Mouse (Mus musculus) forebrain, embryonic 11.5 days (tissue): ENCODE results near the gene Nedd9. TPM values are rescaled to one million over a fixed set of nuclear protein-coding genes. Genes with fewer than 3 reads are reported as not detected.

ENCODE experiments used
- ATAC-seq: fragments of 200-750 bp; cut with Nextera tagmentation; replicated peaks from 2 replicates; pipeline ENCODE4 v1.8.0; 2017; ENCODE audit warnings: moderate TSS enrichment; ENCODE audit not compliant: low FRiP score
- DNase-seq: peaks from one replicate; pipeline ENCODE4 v3.0.0-alpha.2; 2017; ENCODE audit warnings: low spot score
- H3K27ac ChIP-seq: fragments of 300-500 bp; sonication (generic); 2 replicates; pipeline ENCODE4 v1.5.1; 2014; ENCODE audit warnings: low read depth, low read length
- H3K27me3 ChIP-seq: fragments of 300-500 bp; sonication (generic); 2 replicates; pipeline ENCODE4 v1.6.1; 2014; ENCODE audit warnings: mild to moderate bottlenecking, low read length, mixed read lengths; ENCODE audit not compliant: control insufficient read depth, insufficient read depth
- H3K36me3 ChIP-seq: fragments of 300-500 bp; sonication (generic); 2 replicates; pipeline ENCODE4 v1.6.1; 2014; ENCODE audit warnings: mild to moderate bottlenecking, low read length, moderate library complexity, mixed read lengths; ENCODE audit not compliant: control insufficient read depth, insufficient read depth
- H3K4me1 ChIP-seq: fragments of 300-500 bp; sonication (generic); replicated peaks from 2 replicates; pipeline ENCODE4 v1.6.1; 2014; ENCODE audit warnings: low read length, mixed read lengths; ENCODE audit not compliant: control insufficient read depth, insufficient read depth
- H3K4me2 ChIP-seq: fragments of 300-500 bp; sonication (generic); 2 replicates; pipeline ENCODE4 v1.6.1; 2014; ENCODE audit warnings: low read depth, mild to moderate bottlenecking, low read length, moderate library complexity, mixed read lengths; ENCODE audit not compliant: severe bottlenecking
- H3K4me3 ChIP-seq: fragments of 300-500 bp; sonication (generic); 2 replicates; pipeline ENCODE4 v1.5.1; 2014; ENCODE audit warnings: low read depth, low read length
- H3K9ac ChIP-seq: fragments of 300-500 bp; sonication (generic); 2 replicates; pipeline ENCODE4 v1.6.1; 2014; ENCODE audit warnings: low read length
- H3K9me3 ChIP-seq: fragments of 300-500 bp; sonication (generic); 2 replicates; pipeline ENCODE4 v1.6.1; 2016; ENCODE audit warnings: low read length, mixed read lengths; ENCODE audit not compliant: control insufficient read depth
- WGBS: fragments of 180-500 bp; shearing (Covaris S2); extraction: QIAGEN DNeasy Blood & Tissue Kit; methylation state at CpG from one replicate; pipeline ENCODE4 v1.1.7; 2014; 5-methylcytosine and 5-hydroxymethylcytosine counted together
- polyA plus RNA-seq: library from polyadenylated mRNA; unstranded; fragments of >200 nt; fragmentation: Nextera tagmentation; extraction: Ambion mirVana; gene quantifications from 2 replicates; pipeline ENCODE4 v1.2.1, GENCODE M21; 2014

The Nedd9 gene
- polyA plus RNA-seq, 1 experiment from 2014 or later = 27.0 TPM

DNA sequence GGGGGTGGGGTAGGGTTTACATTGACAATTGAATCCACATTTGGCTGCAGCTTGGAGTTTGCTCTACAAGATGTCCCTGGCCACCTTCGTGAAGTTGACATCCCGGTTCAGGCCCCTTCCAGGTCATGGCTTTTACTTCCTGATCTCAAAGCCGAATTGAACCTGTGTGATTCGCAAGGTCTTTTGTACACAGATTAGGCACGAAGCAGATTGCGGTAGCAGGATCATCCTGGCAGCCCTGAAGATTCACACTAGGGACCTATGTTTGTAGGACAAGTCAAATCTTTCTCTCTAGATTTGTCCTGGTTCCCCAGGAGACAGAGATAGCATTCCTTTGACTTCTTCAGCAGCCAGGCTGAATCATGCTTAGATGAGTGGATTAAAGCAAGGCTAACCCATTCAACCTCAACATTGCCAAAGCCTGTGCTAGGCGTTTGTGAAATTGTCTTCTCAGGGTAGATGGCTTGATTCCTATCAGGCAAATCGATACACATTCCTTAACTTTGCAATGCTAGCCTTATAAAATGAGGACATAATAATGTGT lies 126.8 kb downstream of the Nedd9 start:
- no peaks in the 10 kb centered on the region for H3K36me3 ChIP-seq
- DNase-seq = peak; percentile 54

DNA sequence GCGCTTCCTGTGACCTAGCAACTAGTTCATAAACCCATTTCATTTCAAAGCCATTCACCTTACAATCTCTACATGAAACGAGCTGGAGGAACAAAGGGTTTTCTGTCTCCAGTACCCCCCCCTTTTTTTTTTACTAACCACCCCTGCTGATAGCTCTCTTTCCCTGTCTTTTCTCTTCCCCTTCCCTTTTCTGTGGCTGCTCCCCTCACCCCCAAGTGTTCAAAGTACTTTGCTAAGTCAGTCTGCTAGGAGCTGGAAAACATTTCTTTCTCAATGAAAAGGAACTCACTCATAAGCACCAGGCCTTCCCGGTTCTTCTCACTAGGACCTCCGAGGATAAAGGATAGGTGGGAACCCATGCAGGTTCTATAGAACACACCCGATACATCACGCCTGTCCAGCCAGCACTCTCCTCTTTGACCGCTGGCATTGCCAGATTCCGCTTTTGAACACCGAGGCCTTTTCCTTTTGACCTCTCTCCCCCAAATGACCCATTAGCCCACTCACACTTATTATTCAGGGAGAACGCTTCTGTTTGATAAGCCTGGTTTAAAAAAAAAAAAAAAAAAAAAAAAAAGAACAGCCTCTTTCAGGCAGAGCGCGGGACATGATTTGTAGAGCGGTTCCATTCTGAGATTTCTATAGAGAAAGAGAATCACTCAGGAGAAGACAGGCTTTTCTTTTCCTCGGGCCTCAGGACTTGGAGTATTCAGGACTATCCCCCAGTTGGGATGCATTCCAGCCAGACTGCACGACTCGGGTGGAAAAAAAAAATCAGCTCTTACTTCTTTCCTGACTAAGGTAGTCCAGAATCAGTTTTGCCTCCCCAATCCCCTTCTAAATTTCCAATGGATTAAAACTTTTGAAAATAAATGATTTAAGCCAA lies 127.6 kb downstream of the Nedd9 start:
- Histone ChIP-seq H3K27ac (peak overlapping the region; percentile 90), H3K4me2 (peak overlapping the region; percentile 66), H3K9me3 (no peaks in the 10 kb centered on the region), H3K4me1 (peaks cover 14% of the 10 kb centered on the region; the same call in 1 of the 2 replicates), H3K27me3 (no peaks in the 10 kb centered on the region), H3K4me3 (peak overlapping the region; percentile 43), H3K9ac (peak overlapping the region; percentile 43; the same call in 1 of the 2 replicates), H3K36me3 (no peaks in the 10 kb centered on the region)
- peak; percentile 65 for DNase-seq
- 2% methylated on average over 16 of the region's 16 CpGs for WGBS
- peak; percentile 49 for ATAC-seq

More for the DNA sequence above, 126.8 kb downstream of the Nedd9 start:
- no peak overlapping the region for H3K4me3 ChIP-seq
- H3K27me3 ChIP-seq = no peaks in the 10 kb centered on the region
- H3K9ac ChIP-seq = peak overlapping the region; percentile 43; the same call in 1 of the 2 replicates
- H3K4me2 ChIP-seq = 0 out of 2 replicates have a peak overlapping the region, but pooled peaks have one; percentile 11
- peak overlapping the region; percentile 90; the same call in 1 of the 2 replicates for H3K27ac ChIP-seq
- no peaks in the 10 kb centered on the region for H3K9me3 ChIP-seq
- no peak for ATAC-seq
- 18% methylated on average over 8 of the region's 8 CpGs for WGBS
- peaks cover 14% of the 10 kb centered on the region; the same call in 1 of the 2 replicates for H3K4me1 ChIP-seq

DNA sequence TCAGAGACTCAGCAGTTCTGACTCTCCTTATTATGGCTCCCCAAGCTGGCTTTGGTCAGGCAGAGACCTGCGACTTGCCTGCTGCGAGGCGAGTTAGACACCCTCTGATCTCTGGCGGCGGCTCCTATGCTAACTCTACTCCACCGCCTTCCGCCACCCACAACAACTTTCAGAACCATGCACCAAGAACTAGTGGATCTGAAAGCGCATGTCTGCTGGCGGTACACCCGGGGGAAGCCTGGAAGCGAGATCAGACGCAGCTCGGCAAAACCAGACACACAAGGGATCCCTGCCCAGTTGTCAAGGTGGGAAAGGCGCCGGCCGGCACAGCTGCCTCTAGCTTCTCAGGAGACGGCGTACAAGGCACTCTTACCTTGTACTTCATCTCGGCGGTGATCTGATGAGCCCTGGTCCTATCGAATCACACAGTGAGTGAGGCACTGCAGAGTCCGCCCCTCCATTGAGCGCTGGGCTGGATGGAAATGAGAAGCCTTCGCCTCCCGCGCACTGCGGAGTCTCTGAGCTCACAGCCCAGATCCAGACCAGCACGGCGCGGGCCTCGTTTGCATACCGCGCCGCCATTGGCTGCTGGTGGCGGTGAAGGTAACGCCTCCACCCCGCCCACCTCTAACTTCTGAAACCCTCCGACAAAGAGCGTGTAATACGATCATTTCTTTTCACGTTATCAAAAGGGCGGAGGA lies 128.5 kb downstream of the Nedd9 start:
- no peaks in the 10 kb centered on the region for H3K36me3 ChIP-seq
- H3K4me3 ChIP-seq = peak overlapping the region; percentile 43
- H3K4me1 ChIP-seq = peaks cover 16% of the 10 kb centered on the region; the same call in 1 of the 2 replicates
- under 1% methylated on average over 42 of the region's 42 CpGs for WGBS
- peak overlapping the region; percentile 66 for H3K4me2 ChIP-seq
- H3K9ac ChIP-seq = peak overlapping the region; percentile 74
- no peaks in the 10 kb centered on the region for H3K27me3 ChIP-seq
- ATAC-seq = peak; percentile 98
- peak; percentile 96 for DNase-seq
- peak overlapping the region; percentile 90 for H3K27ac ChIP-seq
- H3K9me3 ChIP-seq = no peaks in the 10 kb centered on the region

DNA sequence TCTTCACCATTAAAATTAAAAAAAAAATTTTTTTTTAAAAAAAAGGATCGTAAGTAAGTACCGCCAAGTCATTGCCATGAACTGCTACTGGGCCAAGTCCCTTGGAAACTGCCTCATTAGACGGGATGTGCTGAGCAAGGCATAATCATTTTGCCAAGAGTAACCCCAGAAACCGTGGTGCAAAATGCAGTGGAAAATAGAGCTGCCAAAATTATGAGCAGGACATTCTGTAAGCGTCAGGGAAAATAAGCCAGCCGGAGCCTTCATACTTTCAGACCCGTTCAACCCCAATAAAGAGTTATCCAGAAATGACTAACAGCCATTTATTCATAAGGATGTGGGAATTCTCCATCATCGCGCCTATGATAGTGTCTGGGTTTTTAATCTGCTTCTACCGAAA lies 129.2 kb downstream of the Nedd9 start:
- H3K27me3 ChIP-seq = no peaks in the 10 kb centered on the region
- no peaks in the 10 kb centered on the region for H3K36me3 ChIP-seq
- DNase-seq (no peak), ATAC-seq (no peak)
- 14% methylated on average over 10 of the region's 10 CpGs for WGBS
- H3K4me1 ChIP-seq = peaks cover 18% of the 10 kb centered on the region; the same call in 1 of the 2 replicates
- no peaks in the 10 kb centered on the region for H3K9me3 ChIP-seq
- peak overlapping the region; percentile 66 for H3K4me2 ChIP-seq
- H3K9ac ChIP-seq = peak overlapping the region; percentile 74
- peak overlapping the region; percentile 74 for H3K27ac ChIP-seq
- peak overlapping the region; percentile 43 for H3K4me3 ChIP-seq

DNA sequence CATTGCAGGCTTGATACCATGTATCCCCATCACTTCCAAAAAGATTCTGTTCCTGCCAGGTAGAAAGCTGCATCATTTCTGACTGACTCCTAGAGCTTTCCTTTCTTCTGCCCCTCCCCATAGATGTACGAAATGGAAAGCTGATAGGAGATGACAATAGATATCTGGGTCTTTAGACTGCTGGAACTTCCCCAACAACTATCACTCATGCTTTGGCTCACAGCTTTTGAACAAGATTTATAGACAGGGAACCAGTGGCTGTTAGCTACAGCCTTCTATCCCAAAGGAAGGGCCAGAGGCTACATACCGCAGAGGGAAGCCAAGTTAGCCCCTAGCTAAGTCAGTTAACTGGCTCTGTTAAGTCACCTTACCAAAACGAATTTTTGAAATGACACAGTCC lies 129.6 kb downstream of the Nedd9 start:
- DNase-seq = peak; percentile 25
- H3K27ac ChIP-seq = no peak overlapping the region; the same call in 1 of the 2 replicates
- H3K36me3 ChIP-seq = no peaks in the 10 kb centered on the region
- WGBS = 36% methylated on average over 3 of the region's 3 CpGs
- no peaks in the 10 kb centered on the region for H3K9me3 ChIP-seq
- peak overlapping the region; percentile 74 for H3K9ac ChIP-seq
- peak overlapping the region; percentile 66 for H3K4me2 ChIP-seq
- no peak for ATAC-seq
- peaks cover 20% of the 10 kb centered on the region; the same call in 1 of the 2 replicates for H3K4me1 ChIP-seq
- peak overlapping the region; percentile 43 for H3K4me3 ChIP-seq
- no peaks in the 10 kb centered on the region for H3K27me3 ChIP-seq

DNA sequence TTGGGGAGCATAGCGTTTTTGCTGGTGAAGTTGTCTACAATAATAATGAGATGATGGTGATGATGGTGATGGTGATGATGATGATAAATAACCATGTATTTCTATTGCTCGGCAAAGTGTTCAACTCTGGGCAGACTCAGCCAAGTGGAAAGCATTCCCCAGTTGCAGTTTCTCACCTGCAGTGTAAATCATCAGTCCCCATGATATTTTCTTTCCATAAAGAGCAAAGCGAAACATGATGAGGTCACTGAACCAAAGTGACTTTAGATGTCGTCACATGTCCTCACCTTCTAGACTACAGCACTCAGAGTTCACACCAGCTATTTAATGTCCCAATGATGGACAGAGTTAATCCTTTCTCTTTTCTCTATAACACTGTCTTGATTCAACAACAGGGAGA lies 130.0 kb downstream of the Nedd9 start:
- Histone ChIP-seq H3K4me3 (peak overlapping the region; percentile 43), H3K27ac (no peak overlapping the region), H3K4me2 (peak overlapping the region; percentile 66), H3K4me1 (peaks cover 20% of the 10 kb centered on the region; the same call in 1 of the 2 replicates), H3K9me3 (no peaks in the 10 kb centered on the region), H3K9ac (no peak overlapping the region), H3K36me3 (no peaks in the 10 kb centered on the region), H3K27me3 (no peaks in the 10 kb centered on the region)
- 71% methylated on average over 4 of the region's 4 CpGs for WGBS
- peak; percentile 14 for DNase-seq
- ATAC-seq = no peak

DNA sequence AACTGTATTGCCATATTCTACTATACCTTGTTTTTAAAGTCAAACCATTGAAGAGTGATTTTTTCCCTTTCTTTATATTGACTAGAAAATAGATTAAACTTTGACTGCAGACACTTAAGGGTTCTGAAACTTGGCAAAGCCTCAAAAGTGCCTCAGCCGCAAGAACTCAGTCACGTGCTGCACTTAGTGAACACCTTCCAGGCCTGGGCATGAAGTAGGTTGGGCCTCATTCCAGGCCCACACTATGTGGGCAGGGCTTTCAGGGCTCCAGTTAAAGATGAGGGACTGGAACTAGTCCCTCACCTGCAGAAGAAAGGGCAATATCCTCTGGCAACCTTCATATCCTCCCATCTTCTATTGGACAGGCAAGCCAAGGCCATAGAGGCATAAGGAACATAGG lies 131.6 kb downstream of the Nedd9 start:
- Histone ChIP-seq H3K27ac (no peak overlapping the region), H3K4me3 (no peak overlapping the region), H3K4me1 (peaks cover 15% of the 10 kb centered on the region; the same call in 1 of the 2 replicates), H3K9ac (no peak overlapping the region), H3K27me3 (no peaks in the 10 kb centered on the region), H3K9me3 (no peaks in the 10 kb centered on the region), H3K4me2 (0 out of 2 replicates have a peak overlapping the region, but pooled peaks have one; percentile 1), H3K36me3 (no peaks in the 10 kb centered on the region)
- DNase-seq (no peak), ATAC-seq (no peak)
- WGBS = 71% methylated on average over 2 of the region's 2 CpGs

DNA sequence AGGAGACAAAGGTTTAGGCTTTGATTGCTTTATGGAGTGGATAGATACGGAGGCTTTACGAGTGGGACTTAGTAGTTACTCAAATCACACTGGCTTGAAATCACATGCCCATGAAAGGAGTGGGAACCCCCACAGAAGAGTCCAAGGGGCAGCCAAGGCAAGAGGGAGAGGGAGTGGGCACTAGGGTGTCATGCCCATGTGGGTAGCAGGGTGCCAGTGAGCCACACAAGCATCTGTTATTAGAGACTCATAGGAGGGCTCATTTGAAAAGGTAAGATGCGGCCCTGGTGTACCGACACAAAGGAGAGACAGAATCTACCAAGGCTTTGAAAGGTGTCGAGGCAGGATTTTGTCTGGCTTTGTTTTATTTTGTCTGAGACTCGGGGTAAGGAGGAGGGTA lies 132.6 kb downstream of the Nedd9 start:
- H3K9me3 ChIP-seq = no peaks in the 10 kb centered on the region
- 24% methylated on average over 6 of the region's 6 CpGs for WGBS
- peak overlapping the region; percentile 32; the same call in 1 of the 2 replicates for H3K4me2 ChIP-seq
- no peak overlapping the region for H3K27ac ChIP-seq
- DNase-seq (no peak), ATAC-seq (no peak)
- H3K4me3 ChIP-seq = no peak overlapping the region
- H3K36me3 ChIP-seq = no peaks in the 10 kb centered on the region
- peak overlapping the region; percentile 31 for H3K9ac ChIP-seq
- H3K4me1 ChIP-seq = peaks cover 11% of the 10 kb centered on the region; the same call in 1 of the 2 replicates
- no peaks in the 10 kb centered on the region for H3K27me3 ChIP-seq
